Mouse (Mus musculus) CD4-positive, CD25-positive, alpha-beta regulatory T cell, adult 4 months (primary cell): ENCODE measurements around the gene Gna11. TPM values are rescaled to one million over a fixed set of nuclear protein-coding genes. Genes with fewer than 3 reads are reported as not detected.

Experiments
- ATAC-seq: one replicate; pipeline ENCODE4 v1.8.0; 2017
- polyA plus RNA-seq, 2 experiments: library from polyadenylated mRNA; unstranded; fragments of 100-300 nt; shearing (Covaris generic); gene quantifications; one replicate each; pipeline ENCODE4 v1.2.1; 2017

Gna11 gene
- polyA plus RNA-seq, 2 experiments from 2014 or later: 28.5 to 42.5 TPM

DNA sequence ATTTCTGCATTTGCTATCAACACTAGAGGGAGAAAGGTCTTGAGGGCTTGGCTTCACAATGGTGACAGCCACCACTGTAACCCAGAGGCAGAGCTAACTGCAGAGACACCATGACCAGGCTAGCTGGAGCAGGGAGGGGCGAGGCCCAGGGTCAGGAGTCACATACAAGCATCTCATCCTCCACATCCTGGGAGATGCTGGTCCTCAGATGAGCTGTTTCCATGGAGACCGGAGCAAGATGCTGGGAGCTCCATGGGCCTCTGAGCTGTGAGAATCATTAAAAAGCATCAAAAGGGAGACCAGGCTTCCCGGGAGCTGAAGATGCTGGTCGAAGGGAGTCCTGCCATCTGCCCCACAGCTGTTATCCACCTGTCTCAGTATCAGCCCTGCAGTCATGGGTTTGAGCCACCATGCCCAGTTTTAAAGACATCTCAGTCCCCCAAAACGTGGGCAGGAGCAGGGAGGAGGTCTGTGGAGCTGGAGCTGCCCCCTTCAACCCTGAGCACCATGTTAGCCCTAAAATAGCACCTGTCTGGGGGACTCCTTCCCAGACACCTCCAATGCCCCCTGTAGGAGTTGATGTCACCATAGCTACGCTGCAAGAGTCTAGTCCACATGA is 60.4 kb downstream of the Gna11 start:
- ATAC-seq: no peak

- peak; percentile 25 for ATAC-seq
These were observed 61.0 kb downstream of the Gna11 start for GRCm38 (mm10) chr10:81483983-81484382.

- ATAC-seq: peak; percentile 76
These were observed 62.5 kb downstream of the Gna11 start, which contains the start of gene Celf5 for GRCm38 (mm10) chr10:81482533-81482889. Gene Celf5 (minus strand): TSS chr10:81482709.

GRCm38 (mm10) chr10:81481605-81482532 is 63.1 kb downstream of the Gna11 start:
- ATAC-seq: peak; percentile 30

Other genes starting within 250 kb of the Gna11 start
- 1 to 10 TPM; 4.2 to 4.7 TPM for gene Cactin, start 224.1 kb downstream of the Gna11 start, polyA plus RNA-seq
- 10 to 100 TPM; 19.3 to 22.0 TPM for gene Tbxa2r, start 216.5 kb downstream of the Gna11 start, polyA plus RNA-seq
- gene Gipc3, start 201.9 kb downstream of the Gna11 start, polyA plus RNA-seq: under 1 TPM; 0.15 to 0.28 TPM
- 10 to 100 TPM; 14.4 to 17.3 TPM for gene Hmg20b, start 194.7 kb downstream of the Gna11 start, polyA plus RNA-seq
- gene Mfsd12, start 187.7 kb downstream of the Gna11 start, polyA plus RNA-seq: 1 to 10 TPM; 1.3 to 1.5 TPM
- 1 to 10 TPM in 1 of 2 experiments, under 1 TPM in 1; 0.34 to 2.0 TPM for gene 4930404N11Rik, start 179.4 kb downstream of the Gna11 start, polyA plus RNA-seq
- 10 to 100 TPM; 12.3 to 16.4 TPM for gene Fzr1, start 166.7 kb downstream of the Gna11 start, polyA plus RNA-seq
- gene Dohh, start 160.8 kb downstream of the Gna11 start, polyA plus RNA-seq: 10 to 100 TPM in 1 of 2 experiments, 1 to 10 TPM in 1; 9.4 to 13.9 TPM
- 1 to 10 TPM; 2.2 to 3.7 TPM for gene Gm48551, start 160.7 kb downstream of the Gna11 start, polyA plus RNA-seq
- gene Gm48552, start 156.2 kb downstream of the Gna11 start, polyA plus RNA-seq: 1 to 10 TPM in 1 of 2 experiments, under 1 TPM in 1; 0.71 to 2.3 TPM
- gene Smim24, start 152.1 kb downstream of the Gna11 start, polyA plus RNA-seq: 10 to 100 TPM in 1 of 2 experiments, 1 to 10 TPM in 1; 9.0 to 10.8 TPM
- 10 to 100 TPM; 14.2 to 19.2 TPM for gene Nfic, start 89.6 kb downstream of the Gna11 start, polyA plus RNA-seq
- 1 to 10 TPM in 1 of 2 experiments, under 1 TPM in 1; 0.53 to 1.1 TPM for gene Celf5, start 62.5 kb downstream of the Gna11 start, polyA plus RNA-seq
- gene Ncln, start 48.8 kb downstream of the Gna11 start, polyA plus RNA-seq: 10 to 100 TPM; 41.9 to 63.2 TPM
- 10 to 100 TPM; 53.2 to 76.8 TPM for gene S1pr4, start 45.1 kb downstream of the Gna11 start, polyA plus RNA-seq
- 10 to 100 TPM; 28.5 to 31.9 TPM for gene Gna15, start 21.0 kb downstream of the Gna11 start, polyA plus RNA-seq
- 100 to 1,000 TPM; 103 to 139 TPM for gene Aes, start 14.3 kb upstream of the Gna11 start, polyA plus RNA-seq
- gene Tle2, start 29.4 kb upstream of the Gna11 start, polyA plus RNA-seq: under 1 TPM in 1 of 2 experiments, not detected in 1; 0.78 TPM
- 1 to 10 TPM in 1 of 2 experiments, not detected in 1; 2.8 TPM for gene Tle6, start 55.9 kb upstream of the Gna11 start, polyA plus RNA-seq
- 1 to 10 TPM; 3.6 to 3.8 TPM for gene BC025920, start 61.1 kb upstream of the Gna11 start, polyA plus RNA-seq
- 10 to 100 TPM; 24.1 to 26.8 TPM for gene Sirt6, start 82.6 kb upstream of the Gna11 start, polyA plus RNA-seq
- gene Ankrd24, start 83.3 kb upstream of the Gna11 start, polyA plus RNA-seq: 1 to 10 TPM; 1.2 to 3.8 TPM
- gene Gm10778, start 103.9 kb upstream of the Gna11 start, polyA plus RNA-seq: 1 to 10 TPM; 7.1 to 7.5 TPM
- 10 to 100 TPM; 18.0 to 19.1 TPM for gene Zfp433, start 159.6 kb upstream of the Gna11 start, polyA plus RNA-seq
- gene Gm3055, start 226.0 kb upstream of the Gna11 start, polyA plus RNA-seq: 1 to 10 TPM; 8.6 to 9.7 TPM